In genomic region chr11:86717306-86718065, GRCm38 (mm10) we compare ENCODE assay signal across 24 mouse cellular contexts. TPM values are rescaled to one million over a fixed set of nuclear protein-coding genes. Genes with fewer than 3 reads are reported as not detected.
DNase-seq lines count a peak whose midpoint lies in the region; ATAC-seq lines count a peak whose summit lies in the region.
"Had no signal": no experiment of that assay in that cellular context is flagged by ENCODE, and none has a peak within 500 bp of the region (broad histone marks: within the 10 kb centered on the region; RNA-seq: fewer than 3 reads in every experiment).

No protein-coding gene starts in this region.

- no peaks in the 10 kb centered on the region for H3K27me3 ChIP-seq in liver, embryonic 13.5 days
- no peaks in the 10 kb centered on the region for H3K27me3 ChIP-seq in splenic B cell, adult 2 months (ENCODE audit: control insufficient read depth, insufficient read depth, low read length, poor library complexity, severe bottlenecking)
- H3K27me3 ChIP-seq: embryonic facial prominence, embryonic 12.5 days; forebrain, embryonic 13.5 days; kidney, embryonic 15.5 days; limb, embryonic 13.5 days had no signal

- no peak for ATAC-seq in liver, embryonic 13.5 days (ENCODE audit: low read depth)
- ATAC-seq in common myeloid progenitor, adult 5-6 weeks (replicated peaks; ENCODE audit: low read depth, poor library complexity, severe bottlenecking) = peak; percentile 45; the same call in 1 of the 2 replicates
- ATAC-seq: activated CD4-positive, CD25-positive, alpha-beta regulatory T cell, adult 4 months; forebrain, embryonic 13.5 days; inflammation-experienced regulatory T-cells, adult 6 months had no signal

- peaks cover 83% of the 10 kb centered on the region for H3K36me3 ChIP-seq in liver, embryonic 13.5 days
- H3K36me3 ChIP-seq in splenic B cell, adult 2 months (ENCODE audit: control insufficient read depth, insufficient read depth, low read length, poor library complexity, severe bottlenecking) = peaks cover 14% of the 10 kb centered on the region; the same call in 1 of the 2 replicates

- H3K4me2 ChIP-seq in liver, embryonic 13.5 days = no peak overlapping the region
- H3K4me2 ChIP-seq: embryonic facial prominence, embryonic 12.5 days; forebrain, embryonic 13.5 days; kidney, embryonic 15.5 days; limb, embryonic 13.5 days; lung, embryonic 14.5 days; midbrain, embryonic 11.5 days had no signal

- no peak for DNase-seq in liver, embryonic 13.5 days
- no peak for DNase-seq in liver
- DNase-seq in thymus, postnatal 0 days (ENCODE audit: low spot score) = peak; percentile 4
- DNase-seq in thymus, postnatal 10 days (ENCODE audit: low spot score in 2 of 2) = no peak
- DNase-seq in splenic B cell, adult 2 months (ENCODE audit: low read depth, low spot score) = peak; percentile 52
- DNase-seq in left cerebral cortex, adult 11 months (ENCODE audit: low spot score) = no peak
- no peak for DNase-seq in kidney, adult 11 months
- DNase-seq: adrenal gland, postnatal 25 days; cerebellum, adult 2 months; gastrocnemius, postnatal 10 days; lung, embryonic 14.5 days; lung, postnatal 4 days; right cerebral cortex, postnatal 4 days; thymus, postnatal 14 days had no signal

- no peaks in the 10 kb centered on the region for H3K4me1 ChIP-seq in liver, embryonic 13.5 days (replicated peaks)
- H3K4me1 ChIP-seq: embryonic facial prominence, embryonic 12.5 days; forebrain, embryonic 13.5 days; heart, embryonic 10.5 days; kidney, embryonic 15.5 days; limb, embryonic 13.5 days had no signal

- no peaks in the 10 kb centered on the region for H3K9me3 ChIP-seq in liver, embryonic 13.5 days (replicated peaks)
- H3K9me3 ChIP-seq: embryonic facial prominence, embryonic 12.5 days; forebrain, embryonic 13.5 days; heart, embryonic 10.5 days; kidney, embryonic 15.5 days; limb, embryonic 13.5 days had no signal

- no peak overlapping the region for H3K9ac ChIP-seq in liver, embryonic 13.5 days
- H3K9ac ChIP-seq: embryonic facial prominence, embryonic 12.5 days; forebrain, embryonic 13.5 days; kidney, embryonic 15.5 days; limb, embryonic 13.5 days; lung, embryonic 14.5 days had no signal

- WGBS in liver, embryonic 13.5 days (ENCODE audit: insufficient replicate concordance) = 65% methylated on average over 6 of the region's 6 CpGs

- peak overlapping the region; percentile 51; the same call in 1 of the 2 replicates for H3K27ac ChIP-seq in liver, embryonic 13.5 days
- H3K27ac ChIP-seq: embryonic facial prominence, embryonic 12.5 days; forebrain, embryonic 13.5 days; heart, embryonic 10.5 days; kidney, embryonic 15.5 days; limb, embryonic 13.5 days had no signal

- H3K4me3 ChIP-seq in liver, embryonic 13.5 days (replicated peaks) = no peak overlapping the region
- H3K4me3 ChIP-seq: embryonic facial prominence, embryonic 12.5 days; erythroblast, embryonic 14.5 days; forebrain, embryonic 13.5 days; heart, embryonic 10.5 days; kidney, embryonic 15.5 days; limb, embryonic 13.5 days had no signal

RNA-seq across cellular contexts. Expression of gene Ptrh2, which starts 33.7 kb away (rescaled TPM):
- 23.0 and 23.3 TPM in 2 replicates for polyA plus RNA-seq in liver, embryonic 13.5 days (2015; fragmentation: Nextera tagmentation; extraction: Ambion mirVana)
- 24.7 and 25.9 TPM in 2 replicates for polyA plus RNA-seq in thymus, postnatal 0 days (2015; fragmentation: Nextera tagmentation; extraction: Ambion mirVana)
- total RNA-seq in common myeloid progenitor, adult 5-6 weeks (2017) = 29.6 and 34.2 TPM in 2 replicates

RNA-seq across cellular contexts. Expression of gene Vmp1, which starts 33.9 kb away (rescaled TPM):
- polyA plus RNA-seq in liver, embryonic 13.5 days (2015; fragmentation: Nextera tagmentation; extraction: Ambion mirVana) = 89.2 and 103 TPM in 2 replicates
- 107 and 109 TPM in 2 replicates for polyA plus RNA-seq in thymus, postnatal 0 days (2015; fragmentation: Nextera tagmentation; extraction: Ambion mirVana)
- total RNA-seq in common myeloid progenitor, adult 5-6 weeks (2017) = 134 and 157 TPM in 2 replicates

RNA-seq across cellular contexts. Expression of gene Cltc, which starts 39.9 kb away (rescaled TPM):
- 80.0 and 104 TPM in 2 replicates for polyA plus RNA-seq in liver, embryonic 13.5 days (2015; fragmentation: Nextera tagmentation; extraction: Ambion mirVana)
- polyA plus RNA-seq in thymus, postnatal 0 days (2015; fragmentation: Nextera tagmentation; extraction: Ambion mirVana) = 70.3 and 73.7 TPM in 2 replicates
- 169 and 175 TPM in 2 replicates for total RNA-seq in common myeloid progenitor, adult 5-6 weeks (2017)

Comparison
In these comparisons a context has a peak if more than half of its experiments do, and no peak if none do; other contexts are left out.
1. DNase-seq: peak in thymus, postnatal 0 days (single experiment) and splenic B cell, adult 2 months (single experiment); none in liver, embryonic 13.5 days (single experiment), liver (single experiment), thymus, postnatal 10 days (0 of 2), left cerebral cortex, adult 11 months (single experiment) and kidney, adult 11 months (single experiment).